Mouse (Mus musculus) G1E (cell line): ENCODE results near the gene Olfr1471.
"Not testable (repeated sequence)": the region's sequence is repeated elsewhere in the genome, so short reads cannot be mapped to it uniquely, and the experiment has no call there.

ENCODE experiments used
- CTCF ChIP-seq: IDR thresholded peaks from 2 replicates; pipeline ENCODE4 v1.5.1; 2012; ENCODE audit warnings: low read depth, low read length, inconsistent platforms, mixed read lengths
- GATA1 ChIP-seq: IDR thresholded peaks from 2 replicates; pipeline ENCODE4 v1.6.1; 2012; ENCODE audit warnings: borderline replicate concordance, low read length, inconsistent platforms, mixed read lengths
- GATA2 ChIP-seq: IDR thresholded peaks from 2 replicates; pipeline ENCODE4 v1.6.1; 2012; ENCODE audit warnings: low read depth, low read length, inconsistent platforms, borderline replicate concordance
- POLR2AphosphoS5 ChIP-seq: IDR thresholded peaks from 2 replicates; pipeline ENCODE4 v1.6.1; 2012; ENCODE audit warnings: low read depth, low read length, inconsistent platforms; ENCODE audit not compliant: insufficient replicate concordance
- TAL1 ChIP-seq: conservative IDR thresholded peaks from 2 replicates; pipeline ENCODE4 v1.6.1; 2012; ENCODE audit warnings: low read depth, low read length, inconsistent platforms, mixed read lengths

- TF ChIP-seq CTCF, POLR2AphosphoS5, GATA1, GATA2, TAL1: not testable (repeated sequence)
These were observed at the start of gene Olfr1471 for GRCm38 (mm10) chr19:13443109-13443508.
